Mouse (Mus musculus): ENCODE measurements around the gene Sned1. TPM values are rescaled to one million over a fixed set of nuclear protein-coding genes. Genes with fewer than 3 reads are reported as not detected.

The Sned1 gene
- polyA plus RNA-seq, 1 experiment from 2014 or later, result 0.29 TPM

DNA sequence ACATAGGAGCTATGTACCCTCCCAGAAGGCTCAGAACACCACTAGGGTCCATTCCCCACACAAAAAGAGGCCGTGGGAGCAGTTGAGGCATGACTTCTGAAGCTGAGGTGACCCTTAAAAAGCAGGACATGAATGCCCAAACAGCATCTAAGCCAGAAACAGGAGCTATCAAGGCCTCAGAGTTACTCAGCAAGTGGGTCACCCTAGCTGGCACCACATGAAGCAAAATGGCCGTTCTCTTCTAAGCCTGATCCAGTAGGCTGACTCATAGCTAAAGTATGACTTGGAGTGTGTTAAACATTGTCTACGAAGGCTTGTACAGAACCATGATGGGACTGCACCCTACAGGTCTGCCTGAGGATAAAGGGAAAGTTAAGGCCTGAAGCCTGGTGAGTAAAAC is 90.8 kb downstream of the Sned1 start:
- 80% methylated on average over 3 of the region's 3 CpGs for WGBS (ENCODE audit: insufficient replicate concordance)
- peaks cover 89% of the 10 kb centered on the region for H3K36me3 ChIP-seq

DNA sequence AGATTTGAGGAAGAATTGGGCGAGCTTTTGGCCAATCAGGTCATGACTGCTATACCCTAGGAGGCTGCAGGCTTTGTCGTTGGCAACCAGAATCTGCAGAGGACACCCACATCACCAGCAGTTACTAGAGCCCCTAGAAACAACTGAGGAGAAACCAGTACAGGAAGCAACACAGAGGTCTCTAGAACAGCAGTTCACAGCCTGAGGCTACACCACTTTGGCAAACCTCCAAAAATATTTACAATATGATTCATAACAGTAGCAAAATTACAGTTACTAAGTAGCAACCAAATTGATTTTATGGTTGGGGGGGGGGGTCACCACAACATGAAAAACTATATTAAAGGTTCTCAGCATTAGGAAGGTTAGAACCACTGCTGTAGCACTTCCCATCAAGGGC is 99.0 kb downstream of the Sned1 start:
- Histone ChIP-seq H3K27ac (no peak overlapping the region), H3K9ac (no peak overlapping the region), H3K4me2 (no peak overlapping the region), H3K36me3 (peaks cover 78% of the 10 kb centered on the region), H3K27me3 (no peaks in the 10 kb centered on the region), H3K4me3 (replicated peaks) (no peak overlapping the region), H3K9me3 (replicated peaks) (no peaks in the 10 kb centered on the region), H3K4me1 (replicated peaks) (peaks cover 3% of the 10 kb centered on the region; the same call in 1 of the 2 replicates)
- ATAC-seq (ENCODE audit: low read depth) (no peak), DNase-seq (no peak)
- 76% methylated on average over 2 of the region's 2 CpGs for WGBS (ENCODE audit: insufficient replicate concordance)

More for the DNA sequence above, 90.8 kb downstream of the Sned1 start:
- no peak overlapping the region for H3K27ac ChIP-seq
- H3K27me3 ChIP-seq, result no peaks in the 10 kb centered on the region
- no peak overlapping the region for H3K4me2 ChIP-seq
- DNase-seq, result no peak
- H3K4me1 ChIP-seq (replicated peaks), result no peaks in the 10 kb centered on the region
- H3K9ac ChIP-seq, result no peak overlapping the region
- H3K4me3 ChIP-seq (replicated peaks), result no peak overlapping the region
- ATAC-seq (ENCODE audit: low read depth), result no peak
- no peaks in the 10 kb centered on the region for H3K9me3 ChIP-seq (replicated peaks)

DNA sequence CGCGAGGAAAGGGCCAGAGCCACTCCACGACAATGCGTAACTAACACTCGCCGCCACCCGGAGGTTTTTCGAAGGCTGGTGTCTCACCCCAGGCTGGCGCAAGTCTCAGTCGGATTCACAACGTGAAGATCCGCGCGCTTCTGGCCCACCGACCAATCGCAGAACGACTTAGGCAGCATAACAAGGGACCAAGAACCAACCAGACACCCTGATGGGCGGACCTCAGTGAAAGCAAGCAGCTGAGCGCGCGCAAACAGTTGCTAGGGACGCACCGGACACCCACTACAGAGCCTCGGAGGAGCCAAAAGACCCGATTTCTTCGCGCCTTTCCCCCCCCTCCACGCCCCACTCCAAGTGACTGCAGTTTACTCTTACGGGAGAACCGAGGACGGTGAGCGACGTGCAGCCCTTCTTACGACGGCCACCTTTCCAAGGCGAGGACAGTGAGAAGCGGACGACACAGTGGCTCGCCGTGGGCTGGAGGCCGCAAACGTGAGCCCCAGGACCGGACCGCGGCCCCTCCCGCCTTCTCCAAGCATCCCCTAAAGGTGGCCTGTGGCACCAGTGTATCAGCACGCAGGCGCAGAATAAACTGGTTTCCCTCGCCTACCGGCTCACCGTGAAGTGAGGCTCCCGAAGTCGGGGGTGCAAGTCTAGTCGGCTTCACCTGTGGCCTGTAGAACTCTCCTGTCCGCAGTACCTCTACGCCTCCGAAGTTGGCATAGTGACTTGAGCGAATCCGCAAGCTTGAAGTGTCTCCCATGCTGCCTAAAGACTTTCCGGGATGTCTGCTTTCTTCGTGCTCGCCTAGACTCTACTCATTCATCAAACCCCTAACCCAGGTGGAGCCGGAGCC is 107.2 kb downstream of the Sned1 start, which contains the start of the genes Ppp1r7 and Pask:
Gene Ppp1r7 (plus strand): TSS at position 207 of the 856 bp plus-strand sequence.
Gene Pask (minus strand): TSS at position 835 of the 856 bp plus-strand sequence.
- peak; percentile 90 for ATAC-seq (ENCODE audit: low read depth)
- H3K4me1 ChIP-seq (replicated peaks), result peaks cover 38% of the 10 kb centered on the region
- peak within 1 kb of the TSS; percentile 92 for H3K9ac ChIP-seq
- no peaks in the 10 kb centered on the region for H3K27me3 ChIP-seq
- under 1% methylated on average over 63 of the region's 63 CpGs for WGBS (ENCODE audit: insufficient replicate concordance)
- peak within 1 kb of the TSS; percentile 90 for H3K4me2 ChIP-seq
- no peaks in the 10 kb centered on the region for H3K9me3 ChIP-seq (replicated peaks)
- H3K36me3 ChIP-seq, result peaks cover 26% of the 10 kb centered on the region
- H3K4me3 ChIP-seq (replicated peaks), result peak within 1 kb of the TSS; percentile 97
- H3K27ac ChIP-seq, result peak within 1 kb of the TSS; percentile 87
- DNase-seq, result peak; percentile 93

DNA sequence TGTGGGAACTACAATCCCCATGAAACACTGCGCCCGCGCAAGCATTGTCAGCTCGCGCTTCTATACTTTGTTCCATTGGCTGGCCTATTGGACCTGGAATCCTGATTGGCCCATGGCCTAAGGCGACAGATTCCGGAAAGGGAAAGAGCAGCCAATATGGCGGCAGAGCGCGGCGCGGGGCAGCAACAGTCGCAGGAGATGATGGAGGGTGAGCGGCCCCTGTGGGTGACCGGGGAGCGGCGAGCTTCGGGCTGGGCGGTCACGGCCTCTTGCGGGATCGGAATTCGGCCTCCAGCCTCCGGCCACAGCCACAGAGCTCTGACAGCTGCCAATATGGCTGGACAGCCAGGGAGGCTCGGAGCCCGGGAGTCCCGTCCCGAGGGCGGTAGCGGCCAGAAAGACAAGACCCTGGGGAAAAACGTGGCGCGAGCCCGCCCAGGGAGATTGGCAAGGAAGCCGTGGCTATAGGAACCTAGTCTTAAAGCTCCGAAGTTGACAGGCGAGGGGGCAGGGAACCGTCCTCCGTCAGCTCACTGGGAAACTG is 107.9 kb downstream of the Sned1 start:
- H3K4me3 ChIP-seq (replicated peaks), result peak overlapping the region; percentile 97
- H3K27me3 ChIP-seq, result no peaks in the 10 kb centered on the region
- H3K4me1 ChIP-seq (replicated peaks), result peaks cover 38% of the 10 kb centered on the region
- peak; percentile 89 for ATAC-seq (ENCODE audit: low read depth)
- 0% methylated on average over 39 of the region's 39 CpGs for WGBS (ENCODE audit: insufficient replicate concordance)
- H3K36me3 ChIP-seq, result peaks cover 33% of the 10 kb centered on the region
- peak overlapping the region; percentile 92 for H3K9ac ChIP-seq
- no peaks in the 10 kb centered on the region for H3K9me3 ChIP-seq (replicated peaks)
- H3K27ac ChIP-seq, result peak overlapping the region; percentile 83
- DNase-seq, result peak; percentile 91
- H3K4me2 ChIP-seq, result peak overlapping the region; percentile 90

DNA sequence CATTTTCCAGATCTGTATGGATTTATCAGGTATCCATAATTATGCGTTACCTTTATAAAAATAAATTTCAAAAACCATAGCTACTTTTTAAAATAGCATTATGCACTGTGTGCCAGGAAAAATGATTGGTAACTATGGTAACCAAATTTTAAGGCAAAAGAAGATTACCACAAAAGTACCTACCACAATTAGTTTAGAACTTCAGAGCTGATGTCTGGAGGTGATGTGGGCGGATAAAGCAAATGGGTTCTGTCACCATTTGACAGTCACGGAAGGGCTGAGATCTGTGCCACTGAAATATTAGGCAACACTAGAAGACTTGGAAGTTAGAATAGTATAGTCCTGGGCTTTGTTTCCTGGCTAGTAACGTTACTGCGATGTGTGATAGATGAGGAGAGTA is 111.5 kb downstream of the Sned1 start:
- Histone ChIP-seq H3K27ac (no peak overlapping the region), H3K27me3 (no peaks in the 10 kb centered on the region), H3K36me3 (peaks cover 64% of the 10 kb centered on the region), H3K9me3 (replicated peaks) (no peaks in the 10 kb centered on the region), H3K4me2 (no peak overlapping the region), H3K4me1 (replicated peaks) (peaks cover 15% of the 10 kb centered on the region), H3K4me3 (replicated peaks) (no peak overlapping the region), H3K9ac (no peak overlapping the region)
- DNase-seq (no peak), ATAC-seq (ENCODE audit: low read depth) (no peak)
- WGBS (ENCODE audit: insufficient replicate concordance), result 84% methylated on average over 5 of the region's 5 CpGs

DNA sequence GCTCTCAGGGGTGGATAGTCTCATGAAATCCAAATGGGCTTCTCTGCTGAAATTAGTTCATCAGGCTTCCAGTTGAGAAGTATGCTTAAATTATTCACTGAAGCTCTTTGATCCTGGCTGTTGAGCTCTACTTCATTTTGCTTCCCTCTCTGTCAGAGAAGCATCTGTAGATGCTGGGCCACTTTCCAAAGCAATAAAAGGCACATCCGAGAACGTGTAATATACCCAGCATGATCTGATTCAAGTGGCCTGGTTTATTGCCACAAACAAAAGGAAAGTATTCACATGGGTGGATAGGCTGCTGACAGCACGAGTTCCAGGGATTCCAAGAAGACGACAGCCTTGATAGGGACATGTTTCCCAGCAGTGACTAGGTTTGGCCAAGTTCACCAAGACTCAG is 114.1 kb downstream of the Sned1 start:
- WGBS (ENCODE audit: insufficient replicate concordance), result 85% methylated on average over 4 of the region's 4 CpGs

More for the DNA sequence above, 114.1 kb downstream of the Sned1 start:
- Histone ChIP-seq H3K27ac (no peak overlapping the region), H3K4me2 (no peak overlapping the region), H3K4me3 (replicated peaks) (no peak overlapping the region), H3K9ac (no peak overlapping the region), H3K9me3 (replicated peaks) (no peaks in the 10 kb centered on the region), H3K36me3 (peaks cover 89% of the 10 kb centered on the region), H3K27me3 (no peaks in the 10 kb centered on the region), H3K4me1 (replicated peaks) (peaks cover 8% of the 10 kb centered on the region)
- ATAC-seq (ENCODE audit: low read depth), result no peak
- DNase-seq, result no peak

Small RNA genes lying within 50 kb of the gene (microRNA-seq; reads per million reads assigned to microRNA genes)
- gene Mir6901 (not detected), gene Mir6902 (not detected)

Other genes with a start within 250 kb of the Sned1 start
- gene Aqp12, start 229.5 kb upstream of the Sned1 start, polyA plus RNA-seq (2015; fragmentation: Nextera tagmentation; extraction: Ambion mirVana), result not detected in 2 replicates
- 0.35 and 0.61 TPM in 2 replicates for gene Kif1a, start 133.9 kb upstream of the Sned1 start, polyA plus RNA-seq (2015; fragmentation: Nextera tagmentation; extraction: Ambion mirVana)
- 4.3 and 4.7 TPM in 2 replicates for gene Agxt, start 100.6 kb upstream of the Sned1 start, polyA plus RNA-seq (2015; fragmentation: Nextera tagmentation; extraction: Ambion mirVana)
- gene 2310007B03Rik, start 74.9 kb upstream of the Sned1 start, polyA plus RNA-seq (2015; fragmentation: Nextera tagmentation; extraction: Ambion mirVana), result 0.09 and 0.10 TPM in 2 replicates
- gene Crocc2, start 67.1 kb upstream of the Sned1 start, polyA plus RNA-seq (2015; fragmentation: Nextera tagmentation; extraction: Ambion mirVana), result not detected in 2 replicates
- 14.5 and 15.1 TPM in 2 replicates for gene Mterf4, start 70.1 kb downstream of the Sned1 start, polyA plus RNA-seq (2015; fragmentation: Nextera tagmentation; extraction: Ambion mirVana)
- gene Ppp1r7, start 107.0 kb downstream of the Sned1 start, polyA plus RNA-seq (2015; fragmentation: Nextera tagmentation; extraction: Ambion mirVana), result 46.3 and 65.5 TPM in 2 replicates
- gene Pask, start 107.6 kb downstream of the Sned1 start, polyA plus RNA-seq (2015; fragmentation: Nextera tagmentation; extraction: Ambion mirVana), result 6.2 and 6.6 TPM in 2 replicates
- gene Ano7, start 138.1 kb downstream of the Sned1 start, polyA plus RNA-seq (2015; fragmentation: Nextera tagmentation; extraction: Ambion mirVana), result 0.05 and 0.10 TPM in 2 replicates
- 89.5 and 95.9 TPM in 2 replicates for gene Hdlbp, start 243.0 kb downstream of the Sned1 start, polyA plus RNA-seq (2015; fragmentation: Nextera tagmentation; extraction: Ambion mirVana)